Mouse (Mus musculus) right cerebral cortex, postnatal 25 days (tissue): ENCODE results near the gene Nfam1.

Experiments
- DNase-seq: peaks from one replicate; pipeline ENCODE4 v3.0.0; 2022

Nfam1 gene

DNA sequence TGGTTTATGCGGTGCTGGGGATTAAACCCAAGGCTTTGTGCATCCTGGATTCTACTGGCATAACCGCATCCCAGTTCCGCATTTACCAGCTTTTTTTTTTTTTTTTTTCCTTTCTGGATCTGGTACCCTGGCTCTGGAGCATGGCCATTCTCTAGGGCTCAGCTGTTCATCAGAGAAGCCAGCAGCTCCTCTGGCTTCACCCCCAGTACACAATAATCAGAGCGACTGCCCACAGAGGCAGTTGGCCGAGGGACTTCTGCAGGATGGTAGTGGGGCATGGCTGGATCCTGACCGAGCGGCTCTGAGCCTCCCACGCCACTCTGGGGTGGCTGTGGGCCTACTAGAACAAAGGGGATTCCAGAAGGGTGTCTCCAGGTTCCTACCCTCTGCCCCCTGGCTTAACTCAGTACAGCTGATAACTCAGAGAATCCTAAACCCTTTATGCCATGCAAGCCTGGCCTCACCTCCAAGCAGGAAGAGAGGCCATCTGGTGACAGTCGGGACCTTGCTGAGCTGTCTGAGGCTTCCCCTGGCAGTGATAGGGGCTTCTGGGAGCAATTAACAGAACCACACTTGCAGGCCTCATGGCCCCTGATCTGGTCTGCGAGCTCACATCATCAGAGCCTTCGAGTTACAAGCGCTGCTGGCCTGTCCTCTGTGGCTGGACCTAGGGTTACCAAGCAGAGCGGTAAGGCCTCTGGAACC lies 40.9 kb downstream of the Nfam1 start:
- no peak for DNase-seq

DNA sequence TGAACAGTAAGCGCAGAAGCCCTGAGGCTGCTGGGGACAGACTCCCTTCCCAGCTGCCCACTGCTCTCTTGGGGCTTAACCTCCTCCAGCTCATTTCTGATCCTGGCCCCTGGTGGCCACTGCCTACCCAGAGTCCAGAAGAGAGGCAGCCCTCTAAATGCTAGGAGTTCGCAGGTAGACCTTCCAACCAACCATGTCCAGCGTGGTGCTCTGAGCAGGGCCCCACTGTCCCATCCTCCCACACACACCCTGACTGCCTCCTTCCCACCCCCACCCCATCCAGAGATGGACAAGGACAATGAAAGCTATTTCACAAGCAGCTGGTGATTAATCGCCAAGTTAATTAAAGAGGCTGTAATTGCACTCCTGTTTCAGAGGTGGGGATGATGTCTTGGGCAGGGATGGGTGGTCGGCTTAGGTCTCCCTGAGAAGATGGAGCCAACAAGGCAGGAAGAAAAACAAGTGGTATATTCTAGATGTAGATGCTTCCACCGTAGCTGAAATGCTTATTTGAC lies 43.9 kb downstream of the Nfam1 start:
- no peak for DNase-seq

DNA sequence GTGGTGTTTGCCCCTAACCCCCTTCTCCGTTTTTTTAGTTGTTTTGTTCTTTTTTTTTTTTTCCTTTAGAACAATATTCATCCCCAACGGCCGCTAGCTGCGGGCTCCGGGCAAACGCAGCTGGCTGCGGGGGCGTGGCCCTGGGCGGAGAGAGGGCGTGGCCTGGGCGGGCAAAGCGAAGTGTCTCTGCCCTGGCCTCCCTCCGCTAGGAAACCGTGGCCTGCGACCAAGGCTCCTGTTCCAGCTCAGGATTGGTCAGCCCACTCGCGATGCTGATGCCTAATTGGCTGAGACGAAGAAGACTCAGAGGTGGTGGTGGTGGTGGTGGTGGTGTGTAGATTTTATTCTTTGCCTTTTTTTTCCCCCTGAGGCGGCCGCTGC lies 45.4 kb downstream of the Nfam1 start, which contains the start of gene Tcf20:
Tcf20 (minus strand) TSS at position 141 of the 381 bp plus-strand sequence.
- peak; percentile 93 for DNase-seq

DNA sequence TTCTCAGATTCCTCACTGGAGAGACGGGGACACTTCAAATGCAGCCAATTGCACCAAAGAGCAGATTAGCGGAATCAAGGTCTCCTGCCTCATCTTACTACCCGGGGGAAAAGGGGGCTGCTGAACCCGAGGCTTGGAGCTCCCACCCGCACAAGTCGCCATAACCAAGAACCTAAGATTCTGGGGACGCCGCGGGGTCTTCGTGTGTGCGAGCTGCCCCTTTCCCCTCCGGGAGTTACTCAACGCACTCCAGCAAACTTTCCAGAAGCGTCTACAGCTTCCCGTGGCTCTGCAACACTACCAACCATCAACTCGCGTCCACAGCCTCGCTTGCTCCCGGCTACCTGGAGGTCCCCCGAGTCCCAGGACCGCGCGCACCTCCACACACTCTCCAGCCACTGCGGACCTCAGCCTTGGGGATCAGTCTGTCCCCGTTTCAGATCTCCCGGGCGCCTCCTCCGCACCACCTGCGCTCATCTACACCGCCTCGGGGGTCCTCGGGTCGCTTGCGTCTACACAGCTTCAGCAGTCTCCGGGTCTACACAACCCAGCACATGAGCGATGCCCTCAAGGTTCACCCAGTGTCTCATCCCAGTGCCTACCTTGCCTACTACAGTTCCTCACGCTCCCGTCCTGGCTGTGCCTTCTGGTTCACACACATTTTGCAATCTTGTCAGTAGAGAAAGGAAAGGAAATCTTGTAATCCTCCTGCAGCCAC lies 45.9 kb downstream of the Nfam1 start:
- DNase-seq = no peak

DNA sequence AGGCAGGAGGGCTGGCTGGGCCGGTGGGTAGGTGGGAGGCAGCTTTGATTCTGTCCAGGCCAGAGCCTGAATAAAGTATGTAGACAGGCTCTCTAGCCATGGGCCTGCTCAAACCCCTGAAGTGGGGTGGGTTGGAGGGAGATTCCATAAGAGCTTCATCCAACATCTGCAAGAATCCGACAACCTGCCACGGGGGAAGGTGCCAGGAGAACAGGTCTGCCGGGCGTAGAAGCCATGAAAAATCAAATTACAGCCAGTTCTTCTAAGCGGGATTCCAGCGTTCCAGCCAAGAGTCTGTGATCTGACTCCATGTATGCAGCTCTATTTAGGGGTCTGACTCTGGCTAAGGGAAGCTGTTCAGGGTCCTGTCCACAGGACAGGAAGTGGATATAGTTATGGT lies 48.5 kb downstream of the Nfam1 start:
- no peak for DNase-seq

DNA sequence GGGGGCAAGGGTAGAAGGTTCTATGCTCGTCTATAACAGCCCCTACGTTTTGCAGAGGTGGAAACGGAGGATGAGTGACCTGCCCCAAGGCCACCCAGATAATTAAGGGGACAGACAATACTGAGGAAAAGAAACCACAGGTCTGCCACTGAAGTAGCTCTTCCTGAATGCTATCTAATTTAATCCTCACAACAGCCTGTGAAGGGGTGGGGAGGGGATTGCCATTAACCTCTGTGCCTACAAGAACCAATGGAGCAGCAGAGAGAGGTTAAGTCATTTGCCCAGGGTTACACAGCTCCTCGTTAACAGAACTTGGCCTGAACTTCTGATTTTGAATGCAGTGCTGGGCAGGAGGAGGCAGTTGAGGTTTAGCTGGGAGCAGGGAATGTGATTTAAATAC lies 49.0 kb downstream of the Nfam1 start:
- no peak for DNase-seq

DNA sequence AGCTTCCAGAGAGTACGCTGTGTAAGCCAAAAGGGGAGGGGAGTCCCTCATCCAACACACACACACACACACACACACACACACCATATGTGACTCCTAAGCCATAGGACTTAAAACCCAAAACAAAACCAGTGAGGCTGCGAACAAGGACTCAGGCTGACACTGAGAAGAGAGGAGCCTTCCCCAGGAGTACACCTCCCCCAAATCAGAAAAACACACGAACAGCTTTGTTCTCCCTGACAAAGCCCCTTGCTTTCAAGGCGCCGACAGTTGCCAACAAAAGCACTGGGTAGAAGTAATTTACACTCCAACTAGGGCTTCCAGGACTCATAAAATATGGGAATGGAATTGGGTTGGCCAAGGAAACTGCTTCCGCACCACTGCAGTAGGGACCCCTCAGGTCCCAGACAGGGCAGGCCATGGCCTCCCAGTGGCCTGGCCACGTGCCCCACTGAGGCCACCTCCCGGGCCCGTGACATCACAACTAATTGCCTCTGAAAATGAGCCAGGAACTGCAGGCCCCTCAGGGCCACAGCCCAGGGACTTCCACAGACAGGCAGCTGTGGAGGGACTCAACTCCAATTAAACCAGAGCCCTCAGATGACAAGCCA lies 49.6 kb downstream of the Nfam1 start:
- DNase-seq = no peak

DNA sequence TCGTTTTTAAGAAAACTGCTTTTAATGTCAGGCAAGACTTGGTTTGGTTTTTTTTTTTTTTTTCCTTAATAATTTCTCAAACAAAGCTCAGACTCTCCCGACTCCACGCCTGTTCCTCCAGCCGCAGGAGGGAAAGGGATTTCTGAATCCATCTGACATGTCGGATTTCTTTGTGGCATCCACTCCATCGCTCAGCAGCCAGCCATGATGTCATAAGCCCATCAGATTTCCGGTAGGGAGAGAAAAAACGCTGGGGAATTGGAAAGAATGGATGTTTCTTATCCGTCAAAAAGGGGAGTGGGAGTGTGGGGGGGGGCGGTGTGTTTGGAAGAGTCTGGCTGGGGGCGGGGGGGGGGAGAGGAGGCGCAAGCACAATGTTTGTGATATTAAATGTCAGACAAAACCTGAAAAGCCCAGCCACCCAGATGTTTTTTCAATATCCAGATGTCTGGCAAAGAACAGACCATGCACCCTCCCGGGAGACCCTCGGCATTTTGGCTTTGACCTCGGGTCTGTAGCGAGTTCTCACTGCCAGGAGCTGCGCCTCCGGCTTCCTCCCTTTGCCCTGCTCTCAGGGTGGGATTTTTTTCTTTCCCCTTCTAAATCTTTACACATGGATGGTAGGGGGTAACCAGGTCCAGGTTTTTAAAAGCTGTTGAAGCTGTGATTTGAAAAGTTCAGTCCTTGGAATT lies 50.2 kb downstream of the Nfam1 start:
- DNase-seq = no peak

DNA sequence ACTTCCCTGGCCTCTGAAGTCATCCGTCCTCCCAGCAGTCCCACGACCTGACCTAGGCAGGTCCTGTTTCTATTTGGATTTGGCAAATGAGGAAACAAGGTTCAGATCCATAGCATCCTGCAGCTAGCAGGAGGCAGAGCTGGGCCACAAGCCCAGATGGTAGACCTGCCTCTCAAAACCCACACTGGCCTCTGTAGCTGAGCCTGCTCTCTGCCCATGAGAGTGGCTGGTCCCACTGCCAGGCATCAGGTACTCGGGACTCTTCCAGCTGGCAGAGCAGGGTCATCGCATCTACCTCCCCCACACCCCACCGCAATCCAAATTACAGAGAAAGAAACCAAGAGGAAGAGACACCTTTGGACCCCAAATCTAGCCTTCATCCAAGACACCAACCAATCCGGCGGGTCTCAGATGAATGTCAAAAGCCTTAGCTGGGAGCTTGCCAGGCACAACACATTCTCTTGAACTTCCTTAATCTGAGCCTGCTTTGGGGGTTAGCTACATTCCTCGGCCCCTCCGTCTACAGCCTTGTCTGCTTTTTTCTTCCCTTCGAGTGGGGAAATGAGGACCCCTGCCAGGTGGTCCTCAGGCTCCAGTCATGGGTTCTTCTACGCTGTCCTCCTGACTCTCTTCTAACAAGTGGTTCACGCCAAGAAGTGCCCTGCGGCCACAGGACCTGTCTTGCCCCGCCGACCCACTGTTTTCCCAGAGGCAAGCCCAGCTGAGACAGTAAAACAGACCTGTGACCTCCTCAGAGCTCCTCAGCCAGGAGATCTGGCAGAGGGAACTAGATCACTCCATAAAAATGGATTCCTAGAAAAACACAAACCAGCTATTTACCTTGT lies 51.2 kb downstream of the Nfam1 start:
- no peak for DNase-seq

DNA sequence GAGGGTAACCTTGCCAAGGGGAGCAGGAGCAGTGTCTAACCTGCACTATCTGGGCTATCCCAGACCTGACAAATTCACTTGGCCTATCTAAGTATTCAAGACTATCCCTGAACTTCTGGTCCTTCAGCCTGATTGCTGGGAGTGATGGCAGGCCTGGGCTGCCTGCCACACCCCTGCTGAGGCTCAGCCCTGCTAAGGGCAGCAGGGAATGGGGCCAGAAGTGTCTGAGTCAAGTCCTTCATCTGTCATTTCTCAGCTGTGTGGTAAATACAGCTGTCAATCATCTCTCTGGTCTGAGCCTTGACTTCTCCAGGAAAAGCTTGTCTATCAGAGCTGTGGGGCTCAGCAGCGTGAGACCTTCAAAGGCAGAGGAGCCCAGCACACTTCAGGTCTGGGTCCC lies 53.6 kb downstream of the Nfam1 start:
- no peak for DNase-seq

DNA sequence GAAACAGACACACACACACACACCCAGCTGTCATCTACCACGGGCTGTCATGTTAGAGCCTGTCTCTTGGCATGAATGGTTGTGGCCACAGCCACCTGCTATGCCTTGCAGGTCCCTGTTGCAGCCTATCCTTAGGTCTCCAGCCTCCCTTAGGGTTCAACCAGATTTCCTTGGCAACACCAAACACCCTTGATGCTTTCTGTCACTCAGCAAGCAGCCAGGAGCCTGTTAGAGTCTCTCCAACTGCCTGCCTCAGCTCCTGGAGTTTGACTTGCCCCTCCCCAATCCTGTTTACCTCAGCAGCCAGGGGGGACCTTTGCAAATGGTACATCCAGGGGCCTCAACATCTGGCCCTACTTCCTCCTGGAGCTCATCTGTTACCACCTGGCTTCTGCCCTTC lies 58.6 kb downstream of the Nfam1 start:
- DNase-seq = no peak

DNA sequence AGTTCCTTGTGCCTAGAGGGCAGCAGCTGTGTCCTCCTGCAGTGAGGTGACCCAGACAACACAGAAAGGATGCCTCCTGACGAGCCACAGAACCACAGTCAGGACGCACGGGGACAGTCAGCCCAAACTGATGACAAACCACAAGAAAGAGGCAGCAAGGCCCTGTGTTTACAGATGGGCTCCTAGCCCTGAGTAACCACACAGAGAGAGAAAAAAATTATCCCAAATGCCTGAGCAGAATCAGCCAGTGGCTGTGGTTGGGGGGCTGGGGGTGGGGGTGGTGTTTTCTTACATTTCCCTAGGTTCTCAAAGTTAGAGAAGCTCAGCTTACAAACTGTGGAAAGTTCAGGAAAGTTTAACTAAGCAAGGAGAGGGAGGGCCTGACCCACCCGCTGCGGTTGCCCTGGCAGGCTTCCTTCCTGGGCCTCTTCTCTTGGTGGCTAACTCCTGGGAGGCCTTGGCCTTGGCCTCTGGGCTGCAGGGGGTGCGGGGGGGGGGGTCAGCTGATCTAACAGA lies 63.8 kb downstream of the Nfam1 start:
- DNase-seq = no peak

DNA sequence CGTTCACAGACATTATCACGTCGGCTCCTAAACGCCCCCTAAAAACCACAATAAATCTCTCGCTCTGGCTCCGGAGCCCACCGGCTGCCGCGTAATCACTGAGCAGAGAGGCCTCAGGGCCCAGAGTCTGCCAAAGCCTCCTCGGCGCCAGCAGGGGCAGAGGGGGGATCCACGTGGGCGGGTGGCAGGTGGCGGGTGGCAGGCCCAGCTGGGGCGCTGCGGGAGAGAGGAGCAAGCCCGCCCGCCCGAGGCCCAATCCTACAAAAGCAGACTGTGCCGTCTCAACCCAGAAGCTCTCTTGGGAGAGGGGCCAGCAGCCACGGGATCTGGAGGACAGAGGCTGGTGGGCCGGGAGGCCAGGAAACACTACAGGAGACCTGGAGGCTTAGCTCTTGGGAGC lies 64.7 kb downstream of the Nfam1 start:
- DNase-seq = no peak

DNA sequence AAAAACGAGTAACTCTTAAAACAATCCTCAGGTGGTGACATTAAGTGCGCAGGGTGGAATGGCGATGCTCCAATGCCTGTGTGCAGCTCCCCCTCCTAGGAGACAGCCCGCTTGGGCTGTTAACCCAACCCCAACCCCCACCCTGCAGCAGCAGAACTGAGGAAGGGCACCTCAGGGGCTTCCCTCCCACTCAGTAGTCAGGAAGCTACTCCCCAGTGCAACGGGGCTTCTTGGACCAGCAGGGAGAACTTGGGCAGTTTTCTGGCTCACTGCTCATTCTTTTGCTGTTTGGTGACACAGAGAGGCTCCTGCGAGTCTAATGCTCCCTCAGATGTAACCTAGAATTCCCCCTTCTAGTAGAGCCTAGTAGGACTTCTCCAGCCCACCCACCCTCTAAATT lies 65.2 kb downstream of the Nfam1 start:
- DNase-seq = no peak

DNA sequence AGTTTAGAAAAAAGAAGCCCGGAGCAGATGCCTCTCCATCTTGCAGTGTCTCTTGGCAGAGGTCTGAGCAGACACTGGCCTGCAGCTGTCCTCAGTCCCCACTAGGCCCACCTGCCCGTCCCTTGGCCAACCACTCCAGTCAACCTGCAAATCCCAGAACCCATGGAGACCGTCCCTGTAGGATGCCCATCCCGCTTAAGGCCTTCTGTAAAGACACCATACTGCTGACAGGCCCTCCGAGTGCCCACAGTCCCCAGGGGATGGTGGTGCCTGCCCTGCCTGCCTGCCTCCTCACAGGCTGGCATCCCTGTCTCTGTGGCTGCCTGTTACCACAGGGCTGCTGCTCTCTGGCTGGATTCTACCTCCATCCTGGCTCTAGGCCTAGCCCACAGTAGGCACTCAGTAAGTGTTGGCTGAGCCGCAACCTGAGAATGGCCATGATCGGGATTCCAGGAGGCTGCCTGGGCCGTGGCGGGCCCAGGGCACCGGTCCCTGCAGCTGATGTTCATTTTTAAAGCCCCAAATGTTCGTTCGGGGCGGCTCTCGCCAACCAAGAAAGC lies 68.8 kb downstream of the Nfam1 start:
- DNase-seq = no peak

DNA sequence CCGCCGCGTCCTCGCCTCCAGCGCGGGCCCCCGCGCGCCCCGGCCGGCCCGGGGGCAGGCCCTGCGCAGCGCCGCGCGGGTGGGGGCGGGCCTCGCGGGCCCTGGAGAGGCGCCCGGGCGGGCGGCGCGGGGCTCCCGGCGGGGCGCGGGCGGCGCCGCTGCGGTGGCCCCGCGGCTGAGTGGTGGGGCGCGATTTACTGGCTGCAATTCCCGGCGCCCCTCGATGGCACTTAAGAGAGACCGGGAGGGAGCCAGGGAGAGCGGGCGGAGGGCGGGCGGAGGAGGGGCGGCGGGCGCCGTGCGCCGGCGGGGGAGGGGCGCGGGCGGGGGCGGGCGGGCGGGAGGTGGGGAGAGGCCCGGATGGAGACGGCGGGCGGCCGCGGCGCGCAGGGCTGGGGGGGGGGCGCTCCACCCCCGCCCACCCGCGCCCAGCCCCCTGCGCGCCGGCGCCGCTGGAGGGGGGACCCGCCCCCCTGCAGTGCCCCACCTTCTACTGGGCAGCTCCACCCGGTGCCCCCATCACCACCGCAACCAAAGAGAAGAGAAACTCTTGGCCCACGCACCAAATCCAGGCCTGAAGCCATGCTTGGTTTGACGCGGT lies 69.5 kb downstream of the Nfam1 start:
- no peak for DNase-seq

DNA sequence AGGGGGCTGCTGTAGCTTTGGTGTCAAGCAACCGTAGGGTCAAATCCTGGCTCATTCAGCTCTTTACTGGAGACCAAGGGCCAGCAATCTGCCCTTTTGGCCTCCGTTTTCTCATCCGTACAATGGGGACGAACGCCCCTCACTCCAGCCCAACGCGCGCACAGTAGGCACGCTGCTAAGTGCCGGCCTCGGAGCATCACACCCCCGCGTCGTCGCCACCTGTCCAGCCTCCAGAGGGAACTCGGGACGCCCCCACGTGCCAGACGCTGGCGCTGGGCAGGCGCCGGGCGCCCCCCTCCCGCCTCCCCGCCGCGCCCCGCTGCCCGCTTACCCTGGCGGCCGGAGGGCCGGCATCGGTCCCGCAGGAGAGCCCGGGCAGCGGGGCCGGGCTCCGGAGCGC lies 70.0 kb downstream of the Nfam1 start:
- DNase-seq = peak; percentile 52

DNA sequence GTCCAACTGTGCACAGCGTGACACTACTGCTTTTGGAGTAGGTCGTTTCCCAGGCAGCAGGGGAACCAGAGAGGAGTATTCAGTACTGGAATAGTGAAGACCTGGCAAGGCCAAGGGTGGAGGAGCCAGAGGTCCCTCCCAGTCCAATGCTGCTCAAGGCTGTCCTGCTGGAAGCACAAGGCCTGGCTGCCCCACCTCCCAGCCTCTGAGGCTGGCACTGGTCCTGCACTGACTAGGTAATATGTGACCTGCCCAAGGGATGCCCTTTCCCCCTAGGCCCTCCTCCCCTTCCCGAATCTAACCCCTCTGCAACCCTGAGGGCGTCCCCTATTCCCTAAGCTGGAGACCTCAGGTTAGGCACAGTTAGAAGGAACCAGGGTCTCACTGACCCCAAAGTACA lies 70.6 kb downstream of the Nfam1 start:
- DNase-seq = no peak

DNA sequence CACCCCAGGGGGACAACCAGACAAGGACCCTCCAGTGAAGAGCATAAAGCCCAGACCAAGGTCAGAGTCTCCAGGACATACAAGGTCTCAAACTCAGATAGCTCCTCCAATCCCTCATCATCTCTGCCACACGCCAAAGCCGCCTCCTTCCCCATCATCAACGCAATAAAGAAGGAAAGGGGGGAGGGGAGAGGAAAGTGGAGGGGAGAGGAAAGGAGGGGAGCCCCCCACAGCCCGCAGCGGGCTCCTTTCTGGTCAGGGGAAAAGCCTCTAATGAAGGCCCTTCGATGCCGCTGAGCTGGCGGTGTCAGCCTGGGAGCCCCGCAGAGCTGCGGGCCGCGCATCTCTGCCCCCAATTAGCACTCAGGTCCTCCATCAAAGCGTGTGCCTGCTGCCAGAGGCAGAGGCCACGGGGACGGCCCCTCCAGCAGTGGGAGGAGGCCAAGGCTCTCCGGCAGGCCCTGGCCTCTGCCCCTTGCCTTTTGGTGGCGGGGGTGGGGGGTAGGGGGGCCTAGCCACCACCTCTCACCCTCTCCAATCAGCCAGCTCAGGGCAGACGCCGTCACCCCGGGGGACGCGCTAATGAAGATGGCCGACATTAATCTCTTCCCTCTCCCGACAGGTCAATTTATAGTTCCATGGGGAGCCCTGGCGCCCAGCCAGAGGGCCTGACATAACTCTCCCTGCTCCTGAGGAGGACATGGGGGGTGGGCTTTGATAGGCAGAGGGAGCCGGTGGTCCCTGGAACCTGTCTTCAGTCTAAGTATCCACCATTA lies 72.1 kb downstream of the Nfam1 start:
- no peak for DNase-seq

DNA sequence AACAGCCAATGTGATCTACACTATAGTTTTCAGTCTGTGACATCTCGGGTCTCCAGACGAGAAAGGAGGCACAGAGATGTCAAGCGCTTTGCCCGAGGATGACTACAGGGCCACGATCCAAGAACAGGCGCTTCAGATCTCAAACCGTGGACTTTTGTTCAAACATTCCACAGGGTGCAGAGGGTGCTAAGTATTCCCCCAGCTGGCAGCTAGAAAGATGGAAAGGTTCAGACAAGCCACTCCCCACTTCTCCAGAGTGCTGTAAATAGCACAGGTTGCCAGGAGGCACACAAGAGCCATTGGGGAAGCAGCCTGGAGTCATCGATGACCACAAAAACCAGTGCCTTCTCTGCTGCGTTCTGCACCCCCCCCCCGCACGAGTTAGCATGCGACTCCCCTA lies 74.0 kb downstream of the Nfam1 start:
- no peak for DNase-seq

DNA sequence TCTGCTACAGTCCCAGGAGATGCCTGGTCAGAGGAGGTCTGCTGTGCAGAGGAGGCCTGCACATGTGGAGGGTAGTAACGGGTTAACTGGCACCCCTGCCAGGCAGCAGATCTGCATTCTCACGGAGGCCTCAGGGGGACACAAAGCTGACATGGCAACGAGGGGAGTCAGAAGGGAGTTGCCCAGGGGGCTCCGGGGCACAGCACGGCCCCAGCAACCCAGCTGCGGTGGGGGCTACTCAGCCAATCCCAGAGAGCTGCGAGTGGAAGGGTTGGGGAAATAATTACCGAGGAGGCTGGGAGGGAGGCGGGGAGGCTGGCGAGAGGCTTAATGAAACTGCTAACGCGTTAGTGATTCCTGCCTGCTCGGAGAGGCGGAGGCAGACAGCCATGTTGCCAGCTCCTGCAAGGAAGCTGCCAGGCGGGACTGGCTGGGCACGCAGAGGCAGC lies 74.8 kb downstream of the Nfam1 start:
- peak; percentile 71 for DNase-seq
